Mouse (Mus musculus) kidney, adult 2 months (tissue): Measurements from ENCODE around the gene Coro2b.

Source experiments
- CTCF ChIP-seq: fragments of 200-500 bp; conservative IDR thresholded peaks from 2 replicates; pipeline ENCODE4 v1.5.1; 2011; ENCODE audit warnings: low read depth, mild to moderate bottlenecking, control low read depth, low read length, moderate library complexity, mixed read lengths; ENCODE audit not compliant: insufficient read depth, insufficient read length
- POLR2A ChIP-seq: fragments of 200-500 bp; IDR thresholded peaks from one replicate; pipeline ENCODE4 v1.6.1; 2011; ENCODE audit warnings: low read depth, low read length, control low read depth

DNA sequence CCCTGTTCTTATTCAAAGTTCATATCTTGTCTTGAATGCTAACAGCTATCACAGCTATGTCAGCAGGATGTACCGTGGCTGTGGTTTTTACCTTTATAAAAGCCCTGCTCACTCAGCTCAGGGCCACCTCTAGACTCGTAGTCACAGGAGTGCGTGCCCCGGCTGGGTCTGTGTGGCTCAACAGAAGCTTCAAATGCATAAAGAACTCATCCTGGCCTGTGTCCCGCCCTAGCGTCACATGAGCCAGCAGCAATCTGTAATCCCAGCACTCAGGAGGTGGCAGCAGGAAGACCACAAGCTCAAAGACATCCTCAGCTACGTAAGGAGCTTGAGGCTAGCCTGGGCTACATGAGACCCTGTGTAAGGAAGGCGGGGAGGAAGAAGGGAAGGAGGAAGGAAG lies 75.7 kb downstream of the Coro2b start:
- no peak for TF ChIP-seq POLR2A
- no peak for TF ChIP-seq CTCF
